Mouse (Mus musculus): ENCODE measurements around the gene Inca1.
A peak's percentile ranks its signal among the peaks of the same experiment; 100 is the strongest.

The Inca1 gene

DNA sequence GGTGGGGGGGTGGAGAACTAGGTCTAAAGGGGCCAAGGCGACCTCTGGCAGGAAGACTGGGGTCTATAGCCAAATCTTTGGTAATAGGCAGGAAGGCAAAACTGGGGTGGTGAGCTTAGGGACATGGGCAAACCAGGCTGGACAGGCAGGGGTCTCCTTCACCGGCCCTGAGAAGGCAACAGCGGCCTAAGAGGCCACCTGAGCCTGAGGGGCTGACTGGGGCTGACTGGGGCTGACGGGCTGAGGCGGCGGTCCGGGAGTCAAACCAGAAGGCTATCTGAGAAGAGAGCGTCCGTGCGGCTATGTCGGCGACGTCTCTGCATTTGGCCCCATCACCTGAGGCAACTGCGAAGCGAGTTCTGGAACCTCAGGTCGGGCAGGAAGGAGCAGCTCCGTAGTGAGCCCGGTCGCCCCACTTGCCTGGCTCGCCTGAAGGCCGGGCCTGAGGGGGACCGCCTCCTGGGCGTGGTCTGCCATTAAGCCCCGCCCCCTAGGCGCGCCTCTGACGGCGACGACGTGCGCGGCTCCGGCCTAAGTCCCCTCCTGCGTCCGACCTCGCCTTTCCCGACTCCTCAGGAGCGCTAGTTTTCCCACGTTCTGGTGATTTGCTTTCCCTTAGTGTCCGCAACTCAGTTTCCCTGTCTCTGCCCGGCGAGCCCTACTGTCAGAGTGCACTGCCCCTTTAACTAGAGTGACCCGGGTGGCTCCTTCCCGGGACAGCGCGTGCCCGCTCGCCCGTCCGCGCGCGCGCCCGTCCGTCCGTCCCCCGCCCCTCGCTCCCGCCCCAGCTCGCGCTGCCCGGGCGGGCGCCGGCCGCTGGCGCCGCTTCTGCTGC, at the start of gene Inca1, which contains the start of gene Kif1c:
TSS of gene Inca1 (minus strand) at position 434 of the 835 bp plus-strand sequence.
TSS of gene Kif1c (plus strand) at position 827 of the 835 bp plus-strand sequence.
- peak; percentile 97 for DNase-seq

DNA sequence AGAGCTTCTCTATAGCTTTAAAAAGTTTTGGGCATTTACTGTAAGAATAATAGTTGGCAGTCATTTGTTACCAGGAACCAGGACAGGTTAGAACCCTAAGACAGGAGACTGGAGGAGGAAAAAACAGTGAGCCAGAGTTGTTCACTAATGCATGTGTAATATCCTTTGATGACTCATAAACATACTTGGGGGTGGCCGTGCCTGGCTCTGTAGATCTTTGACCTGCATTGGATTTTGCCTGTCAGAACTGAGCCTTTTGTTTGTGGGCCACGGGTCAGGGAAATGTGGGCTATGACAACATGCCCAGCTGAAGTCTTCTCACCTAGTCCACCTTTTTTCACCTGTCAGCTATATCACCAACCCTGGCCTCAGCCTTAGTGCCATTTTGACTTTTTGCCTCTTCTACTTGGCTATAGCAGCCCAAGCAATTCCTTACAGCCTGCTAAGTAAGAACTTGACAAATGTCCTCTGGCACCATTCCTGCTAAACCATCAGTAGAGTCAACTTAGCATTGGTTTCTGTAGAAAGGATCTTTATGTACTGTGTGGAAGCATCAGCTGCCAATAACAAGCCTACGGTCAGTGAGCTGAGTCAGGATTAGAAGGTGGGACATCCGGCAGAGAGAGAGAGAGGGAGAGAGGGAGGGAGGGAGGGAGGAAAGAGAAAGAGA, 48.1 kb upstream of the Inca1 start:
- no peak for DNase-seq

GRCm38 (mm10) chr11:70745636-70746035, 45.7 kb upstream of the Inca1 start:
- no peak for DNase-seq

DNA sequence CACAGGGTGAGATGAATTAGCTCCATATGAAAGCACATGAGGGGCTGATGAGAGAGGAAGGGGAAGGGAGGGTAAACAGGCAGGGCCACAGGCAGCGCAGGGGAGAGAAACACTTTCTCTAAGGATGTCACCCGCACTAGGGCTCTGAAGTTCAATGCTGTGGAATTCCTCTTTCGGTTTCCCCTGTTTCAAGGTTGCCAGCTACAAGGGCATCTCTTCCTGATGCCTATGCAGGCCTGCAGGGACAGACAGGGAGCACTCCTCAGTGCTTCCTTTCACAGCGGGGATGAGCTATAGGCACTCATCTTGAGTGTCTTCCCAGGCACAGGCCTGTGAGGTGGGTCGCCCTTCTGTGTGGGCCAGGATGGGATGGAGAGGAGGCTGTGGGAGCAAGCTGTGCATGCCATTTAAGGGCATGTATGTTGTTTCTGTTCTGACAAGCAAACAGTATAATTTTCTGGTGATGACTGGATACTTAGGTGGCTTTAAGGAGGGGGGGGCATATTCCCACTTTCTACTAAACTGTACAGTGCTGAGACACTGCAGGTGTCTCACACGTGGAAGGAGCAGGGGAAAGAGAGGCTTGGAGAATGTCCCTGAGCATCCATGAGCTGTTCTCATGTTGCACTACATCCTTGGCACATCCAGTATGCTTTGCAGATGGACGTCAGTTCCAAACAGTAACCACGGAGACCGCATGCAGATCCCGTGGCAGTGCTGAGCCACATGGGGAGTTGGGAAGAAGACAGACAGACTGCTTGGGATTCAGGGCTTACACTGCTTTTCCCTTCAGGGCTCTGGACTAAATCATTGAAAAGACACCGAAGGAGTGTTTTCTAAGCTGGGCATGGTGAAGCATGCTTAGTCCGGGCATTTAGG, 42.9 kb upstream of the Inca1 start:
- DNase-seq: no peak

DNA sequence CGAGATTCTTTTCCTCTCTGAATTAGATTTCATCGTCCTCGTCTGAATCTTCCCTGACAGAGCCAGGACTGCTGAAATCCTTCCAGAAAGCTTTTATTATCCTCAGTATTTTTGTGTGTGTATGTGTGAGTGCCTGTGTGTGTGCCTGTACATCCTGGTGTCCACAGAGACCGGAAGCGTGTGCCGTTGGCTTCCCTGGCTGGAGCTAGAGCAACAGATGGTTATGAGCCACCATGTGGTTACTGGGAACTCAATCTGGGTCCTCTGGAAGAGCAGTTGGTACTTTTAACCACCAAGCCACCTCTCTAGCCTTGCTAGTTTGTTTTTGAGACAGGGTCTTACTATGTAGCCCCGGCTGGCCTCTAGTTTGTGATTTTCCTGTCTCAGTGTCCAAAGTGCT, 42.2 kb upstream of the Inca1 start:
- DNase-seq: no peak

DNA sequence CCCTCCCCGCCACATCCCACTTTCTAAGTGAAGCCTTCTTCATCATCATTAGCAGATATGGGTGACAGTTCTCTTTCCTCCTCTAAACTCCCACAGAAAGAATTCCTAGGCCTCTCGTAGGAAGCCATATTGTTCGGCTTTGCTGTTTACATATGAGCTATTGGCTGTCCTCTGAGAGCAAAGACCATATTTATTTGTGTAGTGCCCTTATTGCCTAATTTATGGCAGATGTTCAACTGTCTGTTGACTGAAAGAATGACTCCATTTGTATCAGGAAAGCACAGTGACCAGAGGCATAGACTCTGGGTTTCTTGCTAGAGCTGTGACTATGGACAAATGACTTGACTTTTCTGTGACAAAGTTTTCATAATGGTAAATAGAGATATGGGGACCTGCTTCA, 41.6 kb upstream of the Inca1 start:
- DNase-seq: no peak

- no peak for DNase-seq
These were observed 37.8 kb upstream of the Inca1 start for GRCm38 (mm10) chr11:70737749-70738148.

GRCm38 (mm10) chr11:70733256-70733655, 33.3 kb upstream of the Inca1 start:
- no peak for DNase-seq

DNA sequence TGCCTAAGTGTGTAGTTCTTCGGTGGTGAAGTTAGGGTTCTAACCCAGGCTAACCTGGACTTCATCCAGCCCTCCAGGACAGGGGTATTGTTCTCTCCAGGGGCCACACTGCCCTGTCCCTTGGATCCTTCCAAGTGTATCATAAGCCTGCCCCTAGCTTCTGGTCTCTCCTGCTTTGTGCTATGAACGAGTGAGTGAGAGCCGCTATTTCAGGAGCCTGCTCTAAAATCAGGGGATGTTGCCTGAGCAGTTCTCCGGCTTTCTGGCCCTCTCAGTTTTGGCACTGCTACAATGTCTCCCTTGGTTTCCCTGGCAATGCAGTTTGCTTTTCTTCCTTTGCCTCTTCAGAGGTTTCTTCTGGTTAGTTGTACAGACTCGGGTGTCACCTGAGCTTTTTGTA, 31.2 kb upstream of the Inca1 start:
- no peak for DNase-seq

- DNase-seq: peak; percentile 25 to 49
These were observed 30.6 kb upstream of the Inca1 start for GRCm38 (mm10) chr11:70730427-70731038.

- no peak for DNase-seq
These were observed 27.4 kb upstream of the Inca1 start for GRCm38 (mm10) chr11:70727385-70727784.

- DNase-seq: no peak
These were observed 26.6 kb upstream of the Inca1 start for GRCm38 (mm10) chr11:70726585-70726984.

GRCm38 (mm10) chr11:70724706-70725105, 24.8 kb upstream of the Inca1 start:
- DNase-seq: no peak

DNA sequence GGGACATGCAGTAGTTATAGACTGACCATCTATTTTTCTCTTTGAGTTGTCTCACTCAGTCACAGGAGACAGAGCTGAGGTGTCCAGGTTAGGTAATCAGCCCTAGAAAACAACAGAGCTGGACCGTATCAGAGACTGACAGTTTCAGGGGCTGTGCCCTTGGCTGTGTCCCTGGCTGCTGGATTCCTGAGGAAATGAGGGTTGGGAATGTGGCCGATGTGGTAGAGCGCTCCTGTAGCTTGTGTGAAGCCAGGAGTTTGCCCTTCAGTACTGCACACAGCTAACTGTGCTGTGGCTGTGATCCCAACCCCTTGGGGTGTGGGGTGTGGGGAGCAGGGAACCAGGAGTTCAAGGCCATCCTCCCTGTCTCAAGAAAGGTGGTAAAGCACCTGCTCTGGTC, 21.1 kb upstream of the Inca1 start:
- no peak for DNase-seq

DNA sequence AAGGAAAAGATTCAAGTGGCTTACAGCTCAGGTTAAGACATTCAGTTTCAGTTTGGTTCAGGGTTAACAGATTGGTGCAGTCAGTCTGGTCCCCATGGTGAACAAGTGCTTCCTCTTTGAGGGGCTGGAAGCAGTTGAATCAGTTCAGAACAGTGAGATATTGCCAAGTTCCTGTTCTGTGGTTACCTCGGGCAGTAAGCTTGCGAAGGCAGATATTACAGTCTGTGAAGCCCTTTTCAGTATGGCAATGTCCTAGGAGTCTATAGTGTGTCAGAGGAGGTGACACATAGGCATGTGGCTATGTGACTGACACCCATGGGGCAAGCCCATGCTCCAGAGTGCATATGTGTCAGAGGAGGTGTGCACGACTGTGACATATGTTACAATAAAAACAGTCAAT, 20.6 kb upstream of the Inca1 start:
- DNase-seq: no peak

DNA sequence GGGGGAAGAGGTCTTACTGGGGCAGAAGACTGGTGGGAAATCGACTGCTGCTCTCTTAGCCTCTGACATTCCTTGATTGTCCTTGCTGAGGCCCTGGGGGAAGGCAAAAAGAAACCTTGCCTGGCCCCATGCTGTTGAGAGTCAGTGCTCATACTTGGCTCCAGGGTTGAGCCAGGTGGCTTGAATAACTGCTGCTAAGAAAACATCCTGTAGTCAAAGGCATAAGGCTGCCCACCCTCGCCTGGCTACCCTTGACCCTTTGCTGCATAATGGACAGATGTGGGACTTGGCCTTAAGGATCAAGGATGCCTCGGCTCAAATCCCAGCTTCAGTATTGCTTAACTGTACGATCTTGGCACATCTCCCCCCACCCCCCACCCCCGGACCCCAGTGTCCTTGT, 18.5 kb upstream of the Inca1 start:
- no peak for DNase-seq

- DNase-seq: no peak
These were observed 15.9 kb upstream of the Inca1 start for GRCm38 (mm10) chr11:70715832-70716231.

DNA sequence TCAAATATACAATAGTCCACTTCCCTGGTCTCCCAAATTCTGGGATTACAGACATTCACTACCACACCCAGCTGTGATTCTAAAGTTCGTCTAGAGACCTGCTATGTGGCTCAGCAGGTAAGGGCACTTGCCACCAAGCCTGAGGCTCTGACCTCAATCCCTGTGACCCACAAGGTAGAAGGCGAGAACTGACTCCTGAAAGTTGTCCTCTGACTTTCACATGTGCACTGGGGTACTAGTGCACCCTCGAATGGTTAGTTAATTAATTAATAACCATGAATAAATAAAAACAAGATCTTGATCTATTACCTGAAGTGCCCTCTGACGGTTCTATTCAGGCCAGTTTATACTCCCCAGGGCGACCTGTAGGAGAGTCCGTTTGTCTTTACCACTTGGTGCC, 13.3 kb upstream of the Inca1 start:
- DNase-seq: no peak

- DNase-seq: no peak
These were observed 11.1 kb upstream of the Inca1 start for GRCm38 (mm10) chr11:70711026-70711425.

DNA sequence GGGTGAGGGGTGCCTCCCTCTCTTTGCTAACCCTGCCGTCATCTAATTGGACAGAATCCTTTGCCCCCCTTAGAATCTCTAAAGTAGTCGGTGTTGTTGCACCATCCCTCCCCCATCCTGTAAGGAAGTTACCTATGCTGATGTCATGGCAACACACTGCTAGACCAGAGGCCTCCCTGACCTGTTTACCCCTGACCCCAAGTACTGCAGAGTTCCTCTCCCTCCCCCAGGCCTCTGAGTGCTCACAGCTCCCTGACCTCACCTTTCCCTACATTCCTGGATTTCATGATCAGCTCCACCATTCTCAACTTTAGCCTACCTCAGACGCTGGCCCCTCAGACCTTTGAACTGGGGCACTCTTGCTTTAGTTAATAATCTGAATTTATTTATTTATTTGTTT, 6.2 kb upstream of the Inca1 start:
- no peak for DNase-seq

- peak in 1 of 2 experiments; percentile 12 for DNase-seq
These were observed 2.8 kb upstream of the Inca1 start for GRCm38 (mm10) chr11:70702781-70703180.

DNA sequence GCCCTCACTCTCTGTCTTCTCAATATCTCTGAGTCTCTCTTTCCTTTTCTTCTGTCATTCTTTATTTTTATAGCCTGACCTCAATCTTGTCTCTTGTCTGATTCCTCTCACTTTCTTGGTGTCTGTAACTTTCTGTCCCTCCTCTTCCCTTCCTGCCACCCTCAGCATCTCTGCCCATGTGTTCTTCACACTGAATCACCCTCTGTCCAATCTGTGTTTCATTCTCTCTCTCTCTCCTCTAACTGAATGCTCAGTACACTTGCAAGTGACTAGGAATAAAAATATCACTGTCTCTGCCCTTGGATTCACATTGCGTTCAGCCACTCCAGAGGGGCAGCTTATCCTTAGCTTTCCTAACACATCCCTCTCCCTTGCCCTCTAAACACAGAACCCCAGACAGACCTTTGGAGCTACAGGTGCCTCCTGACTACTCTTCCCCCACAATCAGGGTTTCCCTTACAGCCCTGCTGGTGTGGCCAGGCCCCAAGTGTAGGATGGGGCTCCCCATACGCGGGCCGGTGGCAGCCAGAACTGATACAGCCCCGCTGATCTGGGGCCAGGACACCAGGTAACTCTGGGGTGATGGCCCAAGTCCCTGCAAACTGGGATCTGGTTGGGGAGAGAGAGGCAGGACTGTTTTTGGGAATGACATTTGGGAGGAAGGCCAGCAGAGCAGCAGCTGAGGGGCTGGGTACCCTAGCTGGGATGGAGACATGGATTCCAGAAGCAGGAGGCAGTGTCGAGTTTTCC, 2.2 kb upstream of the Inca1 start:
- no peak for DNase-seq
